Mouse (Mus musculus) right cerebral cortex, postnatal 36 days (tissue): Measurements from ENCODE around the gene Vstm2a.

ENCODE experiments used
- DNase-seq, 2 experiments: peaks; one replicate each; pipeline ENCODE4 v3.0.0; 2022; ENCODE audit warnings: low spot score in 2 of 2, mixed read lengths in 1 of 2

The Vstm2a gene

DNA sequence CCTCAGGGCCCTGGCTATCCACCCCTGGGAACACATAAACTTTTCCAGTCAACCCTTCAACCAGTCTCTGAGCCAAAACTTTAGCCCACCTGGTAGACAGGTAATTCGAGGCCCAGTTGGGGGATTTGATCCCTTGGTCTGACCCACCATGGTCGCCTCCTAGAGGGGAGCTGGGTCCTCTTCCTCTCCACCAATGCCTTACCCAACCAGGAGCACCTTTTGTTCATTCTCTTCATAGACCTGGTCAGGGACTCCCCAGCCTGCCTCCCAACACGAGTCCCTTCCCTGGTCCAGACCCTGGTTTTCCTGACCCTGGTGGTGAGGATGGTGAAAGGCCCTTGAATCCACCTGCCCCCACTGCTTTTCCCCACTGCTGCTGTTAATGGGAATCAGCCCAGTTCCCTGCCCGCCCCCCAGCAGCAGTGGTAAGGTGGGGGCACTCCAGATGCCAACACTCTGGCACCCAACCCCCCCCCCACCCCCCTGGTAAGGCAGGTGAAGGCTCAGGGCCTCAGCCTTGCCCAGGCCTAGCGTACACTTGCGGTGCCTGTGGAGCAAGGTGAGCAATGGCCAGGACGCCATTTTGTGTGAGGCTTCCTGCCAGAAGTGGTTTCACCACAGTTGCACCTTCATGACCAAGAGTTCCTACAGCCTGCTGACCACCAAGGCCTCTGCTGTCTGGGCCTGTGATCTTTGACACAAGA is 182.2 kb downstream of the Vstm2a start:
- no peak for DNase-seq
